Mouse (Mus musculus): ENCODE results near the gene Fam19a4. TPM values are rescaled to one million over a fixed set of nuclear protein-coding genes. Genes with fewer than 3 reads are reported as not detected.
"Not testable (repeated sequence)": the region's sequence is repeated elsewhere in the genome, so short reads cannot be mapped to it uniquely, and the experiment has no call there.

Gene Fam19a4
- polyA plus RNA-seq, 1 experiment = not detected

DNA sequence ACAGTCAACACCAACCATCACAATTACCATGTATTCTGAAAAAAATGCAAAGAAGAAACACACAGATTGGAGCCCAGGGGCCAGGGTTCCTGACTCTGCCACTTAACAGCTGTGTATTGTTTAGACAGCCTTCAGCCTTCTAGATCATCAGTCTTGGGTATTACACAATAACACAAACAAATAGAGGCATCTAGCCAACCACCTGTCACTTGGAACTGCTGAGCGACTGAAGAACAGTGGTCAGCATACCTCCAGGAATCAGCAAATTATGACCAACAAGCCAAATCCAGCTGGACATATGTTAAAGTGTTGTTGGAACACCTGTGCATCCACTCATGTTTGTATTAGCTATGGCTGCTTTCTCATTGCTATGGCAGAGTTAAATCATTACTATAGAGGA is 82.7 kb downstream of the Fam19a4 start:
- Histone ChIP-seq H3K27ac (ENCODE audit: insufficient read depth, low read depth, low read length) (no peak overlapping the region), H3K4me3 (ENCODE audit: insufficient read depth, low read depth, low read length) (no peak overlapping the region), H3K36me3 (ENCODE audit: control insufficient read depth, insufficient read depth, low read length) (no peaks in the 10 kb centered on the region), H3K4me1 (ENCODE audit: control insufficient read depth, insufficient read depth, low read length) (no peaks in the 10 kb centered on the region), H3K27me3 (replicated peaks; ENCODE audit: control insufficient read depth, insufficient read depth, low read length) (no peaks in the 10 kb centered on the region)
- WGBS = 91% methylated on average over 1 of the region's 1 CpGs
- DNase-seq = no peak
- TF ChIP-seq CTCF (conservative IDR thresholded peaks at IDR 0.05; ENCODE audit: insufficient read depth, insufficient read length, low read depth, low read length) (no peak), POLR2A (IDR thresholded peaks at IDR 0.05; ENCODE audit: low read depth, low read length) (no peak)

DNA sequence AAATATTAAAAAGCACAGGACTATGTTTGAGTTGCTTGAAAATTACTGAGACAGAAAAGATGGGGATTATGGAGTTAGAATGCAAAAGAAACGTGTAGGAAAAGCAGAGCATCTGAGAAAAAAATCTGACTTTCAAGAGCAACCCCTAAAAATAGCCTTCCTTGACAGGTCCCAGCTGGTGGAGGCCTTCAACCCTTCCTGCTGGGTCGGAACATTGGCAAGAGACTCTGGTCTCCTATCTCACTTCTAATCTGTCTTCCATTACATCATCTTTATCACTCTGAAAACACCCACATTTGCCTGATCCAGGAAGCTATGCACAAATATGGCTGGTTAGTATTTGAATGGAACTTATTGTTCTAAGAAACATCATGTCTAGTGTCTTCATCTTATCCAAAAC is 115.4 kb downstream of the Fam19a4 start:
- H3K27me3 ChIP-seq (replicated peaks; ENCODE audit: control insufficient read depth, insufficient read depth, low read length) = no peaks in the 10 kb centered on the region
- 17% methylated on average over 2 of the region's 2 CpGs for WGBS

DNA sequence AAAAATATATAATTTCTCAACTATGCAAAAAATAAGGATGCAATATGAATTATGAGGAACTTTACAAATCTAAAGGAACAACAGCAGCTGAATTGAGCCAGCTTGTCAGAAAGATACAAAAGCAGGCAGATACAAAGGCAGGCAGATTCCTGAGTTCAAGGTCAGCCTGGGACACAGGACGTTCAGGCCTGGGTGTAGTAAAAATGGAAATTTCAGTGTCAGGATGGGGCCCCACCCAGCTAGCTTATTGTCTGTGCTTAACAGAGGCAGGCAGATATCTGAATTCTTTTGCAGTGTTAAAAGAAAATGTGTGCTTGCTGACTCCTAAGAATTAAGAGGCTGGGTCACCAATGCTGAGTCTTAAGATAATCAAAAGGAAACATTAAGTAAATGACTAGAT is 124.4 kb downstream of the Fam19a4 start:
- no peak overlapping the region for H3K27ac ChIP-seq (ENCODE audit: insufficient read depth, low read depth, low read length)

More for the DNA sequence above, 115.4 kb downstream of the Fam19a4 start:
- DNase-seq = peak; percentile 28
- TF ChIP-seq CTCF (conservative IDR thresholded peaks at IDR 0.05; ENCODE audit: insufficient read depth, insufficient read length, low read depth, low read length) (no peak), POLR2A (IDR thresholded peaks at IDR 0.05; ENCODE audit: low read depth, low read length) (no peak)
- Histone ChIP-seq H3K27ac (ENCODE audit: insufficient read depth, low read depth, low read length) (no peak overlapping the region), H3K36me3 (ENCODE audit: control insufficient read depth, insufficient read depth, low read length) (no peaks in the 10 kb centered on the region), H3K4me1 (ENCODE audit: control insufficient read depth, insufficient read depth, low read length) (no peaks in the 10 kb centered on the region), H3K4me3 (ENCODE audit: insufficient read depth, low read depth, low read length) (no peak overlapping the region)

DNA sequence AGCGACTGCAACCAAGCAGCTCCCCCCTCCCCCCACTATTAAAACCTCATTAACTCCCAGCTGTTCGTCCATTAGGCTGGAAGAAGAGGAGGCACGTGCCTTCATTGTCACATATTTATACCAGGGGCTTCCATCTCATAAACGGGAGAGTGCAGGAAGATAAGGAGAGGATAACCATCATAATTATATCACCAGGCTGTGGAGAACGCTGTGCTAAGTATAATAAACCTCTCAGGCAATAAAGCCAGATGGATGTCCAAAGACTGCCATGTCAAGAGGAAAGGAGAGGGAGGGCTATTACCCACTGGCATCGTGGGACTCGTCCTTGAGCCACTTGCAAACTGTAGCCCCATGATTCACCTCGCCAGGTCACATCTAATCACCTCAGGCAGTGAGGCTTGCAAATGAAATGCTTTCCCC is 151.1 kb downstream of the Fam19a4 start:
- Histone ChIP-seq H3K4me3 (ENCODE audit: insufficient read depth, low read depth, low read length) (no peak overlapping the region), H3K36me3 (ENCODE audit: control insufficient read depth, insufficient read depth, low read length) (no peaks in the 10 kb centered on the region), H3K27ac (ENCODE audit: insufficient read depth, low read depth, low read length) (no peak overlapping the region), H3K27me3 (replicated peaks; ENCODE audit: control insufficient read depth, insufficient read depth, low read length) (no peaks in the 10 kb centered on the region), H3K4me1 (ENCODE audit: control insufficient read depth, insufficient read depth, low read length) (no peaks in the 10 kb centered on the region)
- no peak for DNase-seq
- TF ChIP-seq POLR2A (IDR thresholded peaks at IDR 0.05; ENCODE audit: low read depth, low read length) (no peak), CTCF (conservative IDR thresholded peaks at IDR 0.05; ENCODE audit: insufficient read depth, insufficient read length, low read depth, low read length) (no peak)
- 12% methylated on average over 8 of the region's 8 CpGs for WGBS

More for the DNA sequence above, 124.4 kb downstream of the Fam19a4 start:
- Histone ChIP-seq H3K36me3 (ENCODE audit: control insufficient read depth, insufficient read depth, low read length) (no peaks in the 10 kb centered on the region), H3K27me3 (replicated peaks; ENCODE audit: control insufficient read depth, insufficient read depth, low read length) (no peaks in the 10 kb centered on the region), H3K4me1 (ENCODE audit: control insufficient read depth, insufficient read depth, low read length) (no peaks in the 10 kb centered on the region), H3K4me3 (ENCODE audit: insufficient read depth, low read depth, low read length) (no peak overlapping the region)
- WGBS = 79% methylated on average over 1 of the region's 1 CpGs
- DNase-seq = no peak
- TF ChIP-seq POLR2A (IDR thresholded peaks at IDR 0.05; ENCODE audit: low read depth, low read length) (no peak), CTCF (conservative IDR thresholded peaks at IDR 0.05; ENCODE audit: insufficient read depth, insufficient read length, low read depth, low read length) (no peak)

DNA sequence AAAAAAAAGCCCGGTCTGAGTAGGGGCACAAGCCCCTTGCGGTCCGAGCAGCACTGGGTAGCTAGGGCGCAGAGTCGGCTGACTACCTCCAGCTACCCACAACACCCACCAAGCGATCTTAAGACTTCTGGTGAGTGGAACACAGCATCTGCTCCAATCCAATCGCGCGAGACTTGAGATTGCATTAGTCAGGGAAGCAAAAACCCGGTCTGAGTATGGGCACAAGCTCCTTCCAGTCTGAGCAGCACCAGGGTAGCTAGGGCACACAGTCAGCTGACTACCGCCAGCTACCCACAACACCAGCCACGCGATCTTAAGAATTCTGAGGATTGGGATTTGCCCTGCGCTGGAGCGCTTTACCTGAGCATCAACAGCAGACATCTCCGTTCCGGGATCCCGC is 183.1 kb downstream of the Fam19a4 start:
- not testable (repeated sequence) for H3K27ac ChIP-seq (ENCODE audit: insufficient read depth, low read depth, low read length); DNase-seq; H3K27me3 ChIP-seq (replicated peaks; ENCODE audit: control insufficient read depth, insufficient read depth, low read length); H3K4me1 ChIP-seq (ENCODE audit: control insufficient read depth, insufficient read depth, low read length); H3K4me3 ChIP-seq (ENCODE audit: insufficient read depth, low read depth, low read length); H3K36me3 ChIP-seq (ENCODE audit: control insufficient read depth, insufficient read depth, low read length)
- WGBS = 95% methylated on average over 18 of the region's 18 CpGs

DNA sequence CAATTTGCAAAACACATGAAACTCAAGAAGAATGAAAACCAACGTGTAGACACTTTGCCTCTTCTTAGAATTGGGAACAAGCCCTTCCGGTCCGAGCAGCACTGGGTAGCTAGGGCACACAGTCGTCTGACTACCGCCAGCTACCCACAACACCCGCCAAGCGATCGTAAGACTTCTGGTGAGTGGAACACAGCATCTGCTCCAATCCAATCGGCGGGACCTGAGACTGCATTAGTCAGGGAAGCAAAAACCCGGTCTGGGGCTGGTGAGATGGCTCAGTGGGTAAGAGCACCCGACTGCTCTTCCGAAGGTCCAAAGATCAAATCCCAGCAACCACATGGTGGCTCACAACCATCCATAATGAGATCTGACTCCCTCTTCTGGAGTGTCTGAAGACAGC is 183.6 kb downstream of the Fam19a4 start:
- H3K27ac ChIP-seq (ENCODE audit: insufficient read depth, low read depth, low read length); H3K27me3 ChIP-seq (replicated peaks; ENCODE audit: control insufficient read depth, insufficient read depth, low read length); DNase-seq; H3K4me1 ChIP-seq (ENCODE audit: control insufficient read depth, insufficient read depth, low read length); H3K36me3 ChIP-seq (ENCODE audit: control insufficient read depth, insufficient read depth, low read length); H3K4me3 ChIP-seq (ENCODE audit: insufficient read depth, low read depth, low read length): not testable (repeated sequence)
- 93% methylated on average over 13 of the region's 13 CpGs for WGBS

DNA sequence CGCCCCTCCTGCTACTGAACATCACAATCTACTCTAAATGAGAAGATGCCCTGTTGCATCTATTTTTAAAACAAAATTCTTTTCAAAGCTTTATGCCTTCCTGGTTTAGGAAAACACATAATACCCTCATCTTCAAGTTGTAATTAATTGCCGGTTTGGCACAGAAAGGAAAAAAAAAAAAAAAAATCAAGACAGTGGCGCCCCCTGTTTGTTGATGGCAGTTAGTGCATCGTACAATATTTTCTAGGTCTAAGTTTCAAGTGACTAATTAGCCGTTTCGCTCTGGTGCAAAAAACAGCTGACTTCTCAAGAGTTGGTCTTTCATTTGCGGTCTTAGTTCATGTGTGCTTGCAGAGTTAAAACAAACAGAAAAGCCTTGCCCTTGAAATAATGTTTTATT is 207.1 kb downstream of the Fam19a4 start:
- DNase-seq = no peak
- no peak for TF ChIP-seq CTCF (conservative IDR thresholded peaks at IDR 0.05; ENCODE audit: insufficient read depth, insufficient read length, low read depth, low read length)
- no peak for TF ChIP-seq POLR2A (IDR thresholded peaks at IDR 0.05; ENCODE audit: low read depth, low read length)
- H3K36me3 ChIP-seq (ENCODE audit: control insufficient read depth, insufficient read depth, low read length) = no peaks in the 10 kb centered on the region
- 50% methylated on average over 7 of the region's 7 CpGs for WGBS
- no peaks in the 10 kb centered on the region for H3K4me1 ChIP-seq (ENCODE audit: control insufficient read depth, insufficient read depth, low read length)
- H3K27ac ChIP-seq (ENCODE audit: insufficient read depth, low read depth, low read length) = no peak overlapping the region
- H3K4me3 ChIP-seq (ENCODE audit: insufficient read depth, low read depth, low read length) = no peak overlapping the region
- H3K27me3 ChIP-seq (replicated peaks; ENCODE audit: control insufficient read depth, insufficient read depth, low read length) = no peaks in the 10 kb centered on the region

DNA sequence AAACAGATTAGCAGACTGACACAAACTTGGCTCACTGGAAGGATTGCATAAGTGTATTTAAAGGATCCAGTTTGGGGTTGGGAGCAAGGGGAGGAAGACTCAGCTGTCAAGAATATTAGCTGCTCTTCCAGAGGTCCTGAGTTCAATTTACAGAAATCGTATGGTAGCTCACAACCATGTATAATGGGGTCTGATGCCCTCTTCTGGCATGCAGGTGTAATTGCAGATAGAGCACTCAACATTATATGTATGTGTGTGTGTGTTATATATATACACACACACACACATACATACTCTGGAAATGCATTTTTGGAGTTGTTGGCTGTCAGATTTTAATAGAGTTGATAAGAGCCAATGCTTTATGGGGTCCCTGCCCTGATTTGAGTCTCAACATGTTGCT is 216.3 kb downstream of the Fam19a4 start:
- TF ChIP-seq POLR2A (IDR thresholded peaks at IDR 0.05; ENCODE audit: low read depth, low read length) (no peak), CTCF (conservative IDR thresholded peaks at IDR 0.05; ENCODE audit: insufficient read depth, insufficient read length, low read depth, low read length) (no peak)
- peak; percentile 3 for DNase-seq

More for the DNA sequence above, 216.3 kb downstream of the Fam19a4 start:
- Histone ChIP-seq H3K27ac (ENCODE audit: insufficient read depth, low read depth, low read length) (no peak overlapping the region), H3K27me3 (replicated peaks; ENCODE audit: control insufficient read depth, insufficient read depth, low read length) (no peaks in the 10 kb centered on the region), H3K4me1 (ENCODE audit: control insufficient read depth, insufficient read depth, low read length) (no peaks in the 10 kb centered on the region), H3K36me3 (ENCODE audit: control insufficient read depth, insufficient read depth, low read length) (no peaks in the 10 kb centered on the region), H3K4me3 (ENCODE audit: insufficient read depth, low read depth, low read length) (no peak overlapping the region)
- WGBS = 30% methylated on average over 1 of the region's 1 CpGs

All from kidney, adult 2 months (tissue).